Mouse (Mus musculus) midbrain, embryonic 14.5 days (tissue): Measurements from ENCODE around the gene Gm20696. TPM values are rescaled to one million over a fixed set of nuclear protein-coding genes. Genes with fewer than 3 reads are reported as not detected.

ENCODE experiments used
- ATAC-seq: fragments of 200-750 bp; cut with Nextera tagmentation; 2 replicates; pipeline ENCODE4 v1.8.0; 2017; ENCODE audit warnings: moderate number of reproducible peaks, moderate library complexity; ENCODE audit not compliant: low FRiP score, low TSS enrichment
- DNase-seq: peaks from one replicate; pipeline ENCODE4 v3.0.0-alpha.2; 2015
- H3K27ac ChIP-seq: fragments of 300-500 bp; sonication (generic); replicated peaks from 2 replicates; pipeline ENCODE4 v1.5.1; 2014; ENCODE audit warnings: mild to moderate bottlenecking, low read depth, low read length, moderate library complexity
- H3K27me3 ChIP-seq: fragments of 300-500 bp; sonication (generic); 2 replicates; pipeline ENCODE4 v1.6.1; 2014; ENCODE audit warnings: low read length, control low read depth, mixed read lengths; ENCODE audit not compliant: control insufficient read depth, insufficient read depth
- H3K36me3 ChIP-seq: fragments of 300-500 bp; sonication (generic); 2 replicates; pipeline ENCODE4 v1.6.1; 2014; ENCODE audit warnings: low read length, control low read depth; ENCODE audit not compliant: control insufficient read depth, insufficient read depth
- H3K4me1 ChIP-seq: fragments of 300-500 bp; sonication (generic); 2 replicates; pipeline ENCODE4 v1.6.1; 2014; ENCODE audit warnings: mild to moderate bottlenecking, antibody characterized with exemption, low read length, control low read depth; ENCODE audit not compliant: control insufficient read depth, insufficient read depth
- H3K4me2 ChIP-seq: fragments of 300-500 bp; sonication (generic); 2 replicates; pipeline ENCODE4 v1.6.1; 2014; ENCODE audit warnings: mild to moderate bottlenecking, low read length, moderate library complexity
- H3K4me3 ChIP-seq: fragments of 300-500 bp; sonication (generic); replicated peaks from 2 replicates; pipeline ENCODE4 v1.5.1; 2014; ENCODE audit warnings: low read depth, low read length
- H3K9ac ChIP-seq: fragments of 300-500 bp; sonication (generic); replicated peaks from 2 replicates; pipeline ENCODE4 v1.6.1; 2014; ENCODE audit warnings: mild to moderate bottlenecking, low read length, moderate library complexity
- H3K9me3 ChIP-seq: fragments of 300-500 bp; sonication (generic); 2 replicates; pipeline ENCODE4 v1.6.1; 2016; ENCODE audit warnings: low read length, control low read depth, mixed read lengths; ENCODE audit not compliant: control insufficient read depth
- WGBS: fragments of 180-500 bp; shearing (Covaris S2); extraction: QIAGEN DNeasy Blood & Tissue Kit; methylation state at CpG from one replicate; pipeline ENCODE4 v1.1.7; 2014; 5-methylcytosine and 5-hydroxymethylcytosine counted together
- polyA plus RNA-seq: library from polyadenylated mRNA; unstranded; fragments of >200 nt; fragmentation: Nextera tagmentation; extraction: Ambion mirVana; gene quantifications from 2 replicates; pipeline ENCODE4 v1.2.1, GENCODE M21; 2014

The Gm20696 gene
- polyA plus RNA-seq, 1 experiment from 2014 or later, result 4.0 TPM

DNA sequence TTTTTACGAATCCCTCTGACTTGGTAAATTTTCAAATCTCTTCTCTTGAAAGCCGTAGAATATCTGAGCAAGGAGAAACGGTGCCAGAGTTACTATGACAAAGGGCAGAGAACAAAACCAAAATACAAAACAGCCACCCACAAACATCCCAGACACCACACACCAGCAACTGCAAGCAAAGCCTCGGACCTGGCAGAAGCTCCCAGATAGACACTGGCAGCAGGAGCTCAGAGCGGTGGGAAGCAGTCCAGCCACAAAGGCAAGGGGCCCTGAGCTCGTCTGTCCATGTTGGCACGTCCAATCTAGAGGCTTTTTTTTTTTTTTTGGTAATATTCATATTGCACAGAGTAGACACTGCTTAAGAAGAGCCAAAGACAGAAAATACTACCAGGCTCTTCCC, 202.7 kb downstream of the Gm20696 start:
- no peak for DNase-seq
- no peak overlapping the region for H3K9ac ChIP-seq
- H3K4me1 ChIP-seq, result 0 out of 2 replicates have a peak, but pooled peaks cover 3% of the 10 kb centered on the region
- no peaks in the 10 kb centered on the region for H3K36me3 ChIP-seq
- H3K9me3 ChIP-seq, result no peaks in the 10 kb centered on the region
- 81% methylated on average over 7 of the region's 7 CpGs for WGBS
- no peak for ATAC-seq
- H3K27me3 ChIP-seq, result no peaks in the 10 kb centered on the region
- H3K4me2 ChIP-seq, result no peak overlapping the region
- no peak overlapping the region for H3K27ac ChIP-seq
- no peak overlapping the region for H3K4me3 ChIP-seq

DNA sequence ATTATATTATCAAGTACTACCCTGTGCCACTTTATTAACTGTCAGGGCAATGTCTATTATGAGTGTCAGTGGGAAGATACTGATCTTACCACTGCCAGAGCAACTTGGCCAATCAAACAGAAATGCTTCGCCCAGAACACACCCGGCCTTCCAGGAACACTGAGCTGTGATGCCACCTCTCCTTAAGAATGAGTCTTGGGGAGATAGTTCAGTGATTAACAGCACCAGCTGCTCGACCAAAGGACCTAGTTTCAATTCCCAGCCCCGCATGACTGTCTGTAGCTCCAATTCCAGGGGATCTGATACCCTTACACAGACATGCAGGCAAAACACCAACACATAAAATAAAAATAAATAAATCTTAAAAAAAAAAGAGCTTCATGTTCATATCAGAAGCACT, 207.8 kb downstream of the Gm20696 start:
- ATAC-seq (no peak), DNase-seq (no peak)
- Histone ChIP-seq H3K36me3 (no peaks in the 10 kb centered on the region), H3K27ac (no peak overlapping the region), H3K9ac (no peak overlapping the region), H3K4me1 (no peaks in the 10 kb centered on the region), H3K9me3 (no peaks in the 10 kb centered on the region), H3K4me2 (no peak overlapping the region), H3K4me3 (no peak overlapping the region), H3K27me3 (no peaks in the 10 kb centered on the region)
- WGBS, result 95% methylated on average over 4 of the region's 4 CpGs

DNA sequence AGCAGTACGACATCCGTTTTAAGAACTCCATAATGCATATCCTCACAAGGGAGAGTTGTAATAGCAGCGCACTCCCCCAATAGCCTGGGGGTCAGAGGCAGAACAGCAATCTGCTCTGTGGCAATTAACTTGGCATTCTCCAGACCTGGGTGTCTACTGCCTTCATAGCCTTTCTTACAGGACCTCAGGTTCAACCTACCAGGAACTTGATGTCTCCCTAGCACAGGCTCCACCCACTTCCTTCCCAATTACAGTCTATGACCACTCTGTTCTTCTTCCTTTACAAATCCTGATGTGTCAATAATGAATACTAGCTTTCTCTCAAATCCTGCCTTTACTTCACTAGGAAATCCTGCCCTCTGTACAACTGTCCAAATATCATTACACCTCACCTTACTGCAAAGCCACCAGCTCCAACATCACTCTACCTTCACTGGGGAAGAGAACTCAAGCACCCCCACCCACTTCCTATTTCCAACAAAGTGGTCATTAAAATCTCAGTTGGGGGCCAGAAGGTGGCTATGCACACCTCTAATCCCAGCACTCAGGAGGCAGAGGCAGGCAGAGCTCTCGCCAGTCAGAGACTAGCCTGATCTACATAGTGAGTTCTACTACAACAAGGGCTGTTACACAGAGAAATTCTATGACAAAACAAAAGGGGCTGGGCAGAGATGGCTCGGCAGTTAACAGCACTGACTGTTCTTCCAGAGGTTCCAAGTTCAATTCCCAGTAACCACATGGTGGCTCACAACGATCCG, 212.7 kb downstream of the Gm20696 start:
- no peak overlapping the region for H3K4me3 ChIP-seq
- ATAC-seq, result no peak
- H3K27ac ChIP-seq, result no peak overlapping the region
- H3K4me1 ChIP-seq, result no peaks in the 10 kb centered on the region
- H3K4me2 ChIP-seq, result no peak overlapping the region
- H3K27me3 ChIP-seq, result no peaks in the 10 kb centered on the region
- H3K36me3 ChIP-seq, result no peaks in the 10 kb centered on the region
- no peak for DNase-seq
- WGBS, result 88% methylated on average over 7 of the region's 7 CpGs
- no peaks in the 10 kb centered on the region for H3K9me3 ChIP-seq
- H3K9ac ChIP-seq, result no peak overlapping the region

DNA sequence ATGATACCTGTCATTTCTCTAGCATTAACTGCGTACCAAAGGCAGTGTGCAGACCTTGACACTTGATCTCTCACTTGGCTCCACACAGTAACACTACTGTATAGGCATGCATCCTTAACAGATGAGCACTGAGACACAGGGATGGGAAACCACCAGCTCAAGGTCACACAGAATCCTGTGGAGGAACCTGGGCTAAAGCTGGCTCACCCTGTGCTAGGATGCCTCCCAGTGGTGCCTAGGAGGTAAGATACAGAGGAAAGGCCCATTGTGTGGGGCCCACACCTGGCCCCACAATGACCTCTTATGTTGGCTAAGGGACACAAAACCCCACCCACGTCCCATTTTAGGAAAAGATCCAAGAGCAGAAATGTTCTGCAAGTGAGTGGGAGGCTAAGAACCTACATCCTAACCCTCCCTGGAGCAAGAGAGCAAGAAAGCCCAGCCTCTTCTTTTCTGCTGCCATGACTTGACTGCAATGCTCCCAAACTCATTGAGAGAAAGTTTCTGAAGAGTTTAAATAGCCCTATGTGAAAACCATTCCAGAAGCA, 213.9 kb downstream of the Gm20696 start:
- 68% methylated on average over 2 of the region's 2 CpGs for WGBS
- H3K36me3 ChIP-seq, result no peaks in the 10 kb centered on the region
- ATAC-seq, result no peak

DNA sequence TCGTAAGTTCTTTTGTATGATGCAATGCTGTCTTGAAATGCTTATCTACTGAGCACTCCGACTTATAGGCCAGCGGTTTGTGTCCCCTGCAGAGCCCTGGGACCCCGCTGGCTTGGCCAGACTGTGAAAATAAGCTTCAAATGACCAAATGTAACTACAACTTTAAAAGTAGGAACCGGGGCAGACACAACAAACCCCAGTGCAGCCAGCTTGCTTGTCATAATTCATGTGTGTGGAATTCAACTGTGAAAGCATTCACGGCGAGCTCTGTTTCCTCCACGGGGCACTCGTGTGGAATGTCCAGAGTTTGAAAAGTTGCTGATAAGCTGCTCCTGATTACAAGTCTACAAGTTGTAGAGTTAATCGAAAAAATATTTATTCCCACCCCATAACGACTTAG, 215.1 kb downstream of the Gm20696 start:
- WGBS, result 64% methylated on average over 11 of the region's 11 CpGs
- no peak overlapping the region for H3K27ac ChIP-seq
- no peak for DNase-seq

More for the DNA sequence above, 213.9 kb downstream of the Gm20696 start:
- Histone ChIP-seq H3K9me3 (no peaks in the 10 kb centered on the region), H3K4me1 (no peaks in the 10 kb centered on the region), H3K4me3 (no peak overlapping the region), H3K27ac (no peak overlapping the region), H3K4me2 (no peak overlapping the region), H3K27me3 (no peaks in the 10 kb centered on the region), H3K9ac (no peak overlapping the region)
- DNase-seq, result no peak

DNA sequence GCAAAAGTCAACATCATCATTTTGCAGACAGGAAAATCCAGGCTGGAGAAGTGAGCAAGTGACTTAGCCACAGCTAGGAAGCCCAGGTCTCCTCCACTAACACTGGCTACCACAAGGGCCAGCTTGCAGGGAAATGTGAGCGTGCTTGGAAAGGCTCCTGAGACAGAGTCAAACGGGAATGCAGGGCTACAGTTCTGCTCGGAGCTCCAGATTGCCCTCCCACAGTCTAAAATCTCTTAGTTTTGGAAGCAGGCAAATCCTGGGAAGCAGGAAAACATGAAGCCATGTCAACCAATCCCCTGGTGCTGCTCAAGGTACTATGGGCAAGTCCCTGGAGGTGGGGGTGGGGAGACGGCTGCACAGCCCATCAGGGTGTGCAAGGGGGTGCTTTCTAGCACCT, 219.2 kb downstream of the Gm20696 start:
- 89% methylated on average over 4 of the region's 4 CpGs for whole genome bisulfite sequencing
- no peak for ATAC-seq

More for the DNA sequence above, 215.1 kb downstream of the Gm20696 start:
- H3K9ac ChIP-seq, result no peak overlapping the region
- H3K27me3 ChIP-seq, result no peaks in the 10 kb centered on the region
- H3K4me3 ChIP-seq, result no peak overlapping the region
- ATAC-seq, result no peak
- H3K4me2 ChIP-seq, result no peak overlapping the region
- H3K4me1 ChIP-seq, result no peaks in the 10 kb centered on the region
- no peaks in the 10 kb centered on the region for H3K9me3 ChIP-seq
- no peaks in the 10 kb centered on the region for H3K36me3 ChIP-seq

DNA sequence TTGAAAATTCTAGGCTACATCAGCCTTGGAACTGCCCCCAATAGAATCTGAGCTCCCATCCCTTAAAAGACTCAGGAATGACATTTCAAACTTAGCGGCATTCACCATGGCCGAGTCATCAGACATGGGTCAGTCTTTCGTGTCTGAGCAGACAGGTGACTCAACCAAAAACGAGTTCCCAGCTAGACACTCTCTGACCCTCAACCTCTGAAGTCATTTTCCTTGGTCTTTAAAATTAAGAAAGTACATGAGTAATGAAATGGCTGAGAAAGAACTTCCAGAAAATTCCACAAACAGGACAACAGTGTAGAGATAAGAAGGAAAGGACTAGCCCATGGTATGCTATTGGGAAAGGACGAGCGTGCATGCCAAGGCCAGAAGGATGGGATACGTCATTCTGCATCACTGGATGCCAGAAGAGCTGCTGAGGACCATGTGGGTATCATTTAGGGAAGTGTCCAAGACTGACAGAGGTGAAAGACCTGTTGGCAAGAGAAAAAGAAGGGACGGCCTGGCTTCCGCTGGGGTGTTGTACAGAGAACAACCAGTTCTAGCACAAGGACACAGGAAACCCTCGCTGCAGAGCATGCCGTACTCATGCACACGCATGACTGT, 219.7 kb downstream of the Gm20696 start:
- Histone ChIP-seq H3K9ac (no peak overlapping the region), H3K4me1 (no peaks in the 10 kb centered on the region), H3K4me2 (no peak overlapping the region), H3K9me3 (no peaks in the 10 kb centered on the region), H3K4me3 (no peak overlapping the region), H3K36me3 (no peaks in the 10 kb centered on the region), H3K27ac (no peak overlapping the region), H3K27me3 (no peaks in the 10 kb centered on the region)
- WGBS, result 97% methylated on average over 12 of the region's 12 CpGs
- ATAC-seq (no peak), DNase-seq (no peak)

More for the DNA sequence above, 219.2 kb downstream of the Gm20696 start:
- no peaks in the 10 kb centered on the region for H3K36me3 ChIP-seq
- DNase-seq, result no peak
- H3K4me3 ChIP-seq, result no peak overlapping the region
- no peaks in the 10 kb centered on the region for H3K4me1 ChIP-seq
- H3K9ac ChIP-seq, result no peak overlapping the region
- H3K27me3 ChIP-seq, result no peaks in the 10 kb centered on the region
- no peaks in the 10 kb centered on the region for H3K9me3 ChIP-seq
- H3K4me2 ChIP-seq, result no peak overlapping the region
- no peak overlapping the region for H3K27ac ChIP-seq

DNA sequence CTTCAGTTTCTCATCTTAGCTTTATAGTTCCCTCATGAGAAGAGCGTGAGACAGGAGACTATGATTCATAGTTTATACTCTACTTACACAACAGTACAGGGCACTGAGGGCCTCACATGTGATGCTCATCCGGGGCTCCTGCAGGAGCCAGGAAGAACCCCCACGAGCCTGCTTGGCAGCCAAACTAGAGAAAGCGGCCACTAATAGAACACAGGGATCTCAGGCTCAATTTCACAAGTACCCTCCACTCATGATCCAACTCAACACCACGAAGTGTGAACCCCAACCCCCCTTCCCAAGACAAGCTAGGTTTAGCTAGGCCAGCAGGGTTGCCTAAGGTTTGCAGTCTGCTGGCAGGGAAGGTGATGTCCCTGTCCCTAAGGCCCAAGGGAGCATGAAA, 223.1 kb downstream of the Gm20696 start:
- H3K9ac ChIP-seq, result no peak overlapping the region
- no peaks in the 10 kb centered on the region for H3K9me3 ChIP-seq
- H3K27me3 ChIP-seq, result no peaks in the 10 kb centered on the region
- DNase-seq (no peak), ATAC-seq (no peak)
- peaks cover 20% of the 10 kb centered on the region for H3K4me1 ChIP-seq
- H3K36me3 ChIP-seq, result no peaks in the 10 kb centered on the region
- H3K27ac ChIP-seq, result no peak overlapping the region
- no peak overlapping the region for H3K4me2 ChIP-seq
- no peak overlapping the region for H3K4me3 ChIP-seq
- 87% methylated on average over 5 of the region's 5 CpGs for WGBS

DNA sequence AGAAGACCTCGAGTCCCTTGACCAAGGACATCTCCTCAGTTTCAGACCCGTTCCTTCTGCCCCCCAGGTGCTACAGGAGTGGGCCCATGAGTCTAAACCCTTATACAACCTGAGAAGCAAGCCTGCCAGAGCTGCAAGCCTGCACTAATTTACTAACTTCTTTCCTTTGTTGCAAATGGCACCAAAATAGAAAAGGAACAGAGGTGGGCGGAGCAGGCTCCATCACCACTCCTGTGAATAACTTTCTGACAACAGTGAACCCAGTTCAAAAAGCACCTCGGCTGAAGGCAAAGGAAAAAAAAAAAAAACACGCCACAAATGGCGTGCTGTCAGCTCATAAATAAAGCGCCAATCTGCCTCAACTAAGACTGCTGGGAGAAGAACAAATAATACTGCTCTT, 225.5 kb downstream of the Gm20696 start:
- Histone ChIP-seq H3K4me3 (no peak overlapping the region), H3K27ac (no peak overlapping the region), H3K27me3 (no peaks in the 10 kb centered on the region), H3K4me1 (peaks cover 20% of the 10 kb centered on the region), H3K9ac (no peak overlapping the region), H3K4me2 (no peak overlapping the region), H3K9me3 (no peaks in the 10 kb centered on the region), H3K36me3 (no peaks in the 10 kb centered on the region)
- ATAC-seq (no peak), DNase-seq (no peak)
- WGBS, result 58% methylated on average over 7 of the region's 7 CpGs
